Mouse (Mus musculus): Measurements from ENCODE around the gene Runx1. TPM values are rescaled to one million over a fixed set of nuclear protein-coding genes. Genes with fewer than 3 reads are reported as not detected.

The Runx1 gene
- polyA plus RNA-seq, 1 experiment from 2014 or later = 2.9 TPM

GRCm38 (mm10) chr16:92824723-92825203, 1.2 kb downstream of the Runx1 start:
- WGBS = 88% methylated on average over 9 of the region's 9 CpGs
- no peak overlapping the region for H3K4me2 ChIP-seq
- no peaks in the 10 kb centered on the region for H3K36me3 ChIP-seq
- no peaks in the 10 kb centered on the region for H3K9me3 ChIP-seq (replicated peaks)
- H3K4me3 ChIP-seq (replicated peaks) = no peak overlapping the region
- peaks cover 21% of the 10 kb centered on the region; the same call in 1 of the 2 replicates for H3K4me1 ChIP-seq
- H3K9ac ChIP-seq (replicated peaks) = no peak overlapping the region
- H3K27me3 ChIP-seq (replicated peaks) = no peaks in the 10 kb centered on the region
- ATAC-seq (ENCODE audit: low FRiP score) = no peak
- no peak overlapping the region for H3K27ac ChIP-seq (replicated peaks)

- Histone ChIP-seq H3K27ac (replicated peaks) (no peak overlapping the region), H3K9me3 (replicated peaks) (no peaks in the 10 kb centered on the region), H3K27me3 (replicated peaks) (no peaks in the 10 kb centered on the region), H3K4me3 (replicated peaks) (no peak overlapping the region), H3K9ac (replicated peaks) (no peak overlapping the region), H3K4me1 (peaks cover 21% of the 10 kb centered on the region; the same call in 1 of the 2 replicates), H3K36me3 (no peaks in the 10 kb centered on the region), H3K4me2 (no peak overlapping the region)
- ATAC-seq (ENCODE audit: low FRiP score) = no peak
- 75% methylated on average over 6 of the region's 6 CpGs for WGBS
Observed at GRCm38 (mm10) chr16:92824003-92824722, 1.8 kb downstream of the Runx1 start.

GRCm38 (mm10) chr16:92823381-92823862, 2.5 kb downstream of the Runx1 start:
- H3K27me3 ChIP-seq (replicated peaks) = 0 out of 2 replicates have a peak, but pooled peaks cover 4% of the 10 kb centered on the region
- no peak overlapping the region for H3K4me2 ChIP-seq
- H3K27ac ChIP-seq (replicated peaks) = no peak overlapping the region
- no peaks in the 10 kb centered on the region for H3K9me3 ChIP-seq (replicated peaks)
- no peak overlapping the region for H3K9ac ChIP-seq (replicated peaks)
- WGBS = 54% methylated on average over 5 of the region's 5 CpGs
- H3K4me3 ChIP-seq (replicated peaks) = no peak overlapping the region
- H3K4me1 ChIP-seq = peaks cover 21% of the 10 kb centered on the region; the same call in 1 of the 2 replicates
- no peaks in the 10 kb centered on the region for H3K36me3 ChIP-seq
- ATAC-seq (ENCODE audit: low FRiP score) = no peak

- Histone ChIP-seq H3K4me2 (no peak overlapping the region), H3K9me3 (replicated peaks) (no peaks in the 10 kb centered on the region), H3K9ac (replicated peaks) (no peak overlapping the region), H3K27me3 (replicated peaks) (0 out of 2 replicates have a peak, but pooled peaks cover 4% of the 10 kb centered on the region), H3K4me3 (replicated peaks) (no peak overlapping the region), H3K4me1 (peaks cover 14% of the 10 kb centered on the region; the same call in 1 of the 2 replicates), H3K36me3 (no peaks in the 10 kb centered on the region), H3K27ac (replicated peaks) (no peak overlapping the region)
- 73% methylated on average over 12 of the region's 12 CpGs for WGBS
- no peak for ATAC-seq (ENCODE audit: low FRiP score)
Observed at GRCm38 (mm10) chr16:92822676-92823075, 3.3 kb downstream of the Runx1 start.

- H3K9me3 ChIP-seq (replicated peaks) = no peaks in the 10 kb centered on the region
- WGBS = 48% methylated on average over 14 of the region's 14 CpGs
- H3K27ac ChIP-seq (replicated peaks) = no peak overlapping the region
- 0 out of 2 replicates have a peak, but pooled peaks cover 4% of the 10 kb centered on the region for H3K27me3 ChIP-seq (replicated peaks)
- H3K36me3 ChIP-seq = no peaks in the 10 kb centered on the region
- H3K4me1 ChIP-seq = peaks cover 14% of the 10 kb centered on the region; the same call in 1 of the 2 replicates
- H3K4me3 ChIP-seq (replicated peaks) = no peak overlapping the region
- no peak overlapping the region for H3K9ac ChIP-seq (replicated peaks)
- no peak for ATAC-seq (ENCODE audit: low FRiP score)
- no peak overlapping the region for H3K4me2 ChIP-seq
Observed at GRCm38 (mm10) chr16:92821938-92822629, 3.9 kb downstream of the Runx1 start.

- Histone ChIP-seq H3K27ac (replicated peaks) (no peak overlapping the region), H3K4me3 (replicated peaks) (no peak overlapping the region), H3K9ac (replicated peaks) (no peak overlapping the region), H3K9me3 (replicated peaks) (no peaks in the 10 kb centered on the region), H3K4me2 (no peak overlapping the region), H3K36me3 (no peaks in the 10 kb centered on the region), H3K4me1 (peaks cover 14% of the 10 kb centered on the region; the same call in 1 of the 2 replicates), H3K27me3 (replicated peaks) (0 out of 2 replicates have a peak, but pooled peaks cover 4% of the 10 kb centered on the region)
- 60% methylated on average over 5 of the region's 5 CpGs for WGBS
- no peak for ATAC-seq (ENCODE audit: low FRiP score)
Observed at GRCm38 (mm10) chr16:92821596-92821937, 4.4 kb downstream of the Runx1 start.

- no peak overlapping the region for H3K4me3 ChIP-seq (replicated peaks)
- H3K9ac ChIP-seq (replicated peaks) = no peak overlapping the region
- H3K27ac ChIP-seq (replicated peaks) = no peak overlapping the region
- WGBS = 86% methylated on average over 6 of the region's 6 CpGs
- no peaks in the 10 kb centered on the region for H3K36me3 ChIP-seq
- H3K4me2 ChIP-seq = no peak overlapping the region
- ATAC-seq (ENCODE audit: low FRiP score) = no peak
- peaks cover 14% of the 10 kb centered on the region; the same call in 1 of the 2 replicates for H3K4me1 ChIP-seq
- no peaks in the 10 kb centered on the region for H3K9me3 ChIP-seq (replicated peaks)
- 0 out of 2 replicates have a peak, but pooled peaks cover 4% of the 10 kb centered on the region for H3K27me3 ChIP-seq (replicated peaks)
Observed at GRCm38 (mm10) chr16:92820451-92820850, 5.5 kb downstream of the Runx1 start.

GRCm38 (mm10) chr16:92818480-92819269, 7.3 kb downstream of the Runx1 start:
- H3K27ac ChIP-seq (replicated peaks) = no peak overlapping the region
- WGBS = 86% methylated on average over 8 of the region's 8 CpGs
- H3K9me3 ChIP-seq (replicated peaks) = no peaks in the 10 kb centered on the region

GRCm38 (mm10) chr16:92816092-92816491, 9.9 kb downstream of the Runx1 start:
- H3K27me3 ChIP-seq (replicated peaks) = 0 out of 2 replicates have a peak, but pooled peaks cover 4% of the 10 kb centered on the region
- no peak overlapping the region for H3K9ac ChIP-seq (replicated peaks)
- no peak overlapping the region for H3K4me2 ChIP-seq
- H3K4me1 ChIP-seq = no peaks in the 10 kb centered on the region
- no peak overlapping the region for H3K27ac ChIP-seq (replicated peaks)
- WGBS = 89% methylated on average over 7 of the region's 7 CpGs
- H3K9me3 ChIP-seq (replicated peaks) = no peaks in the 10 kb centered on the region
- no peak for ATAC-seq (ENCODE audit: low FRiP score)
- no peaks in the 10 kb centered on the region for H3K36me3 ChIP-seq
- H3K4me3 ChIP-seq (replicated peaks) = no peak overlapping the region

More at GRCm38 (mm10) chr16:92818480-92819269, 7.3 kb downstream of the Runx1 start:
- Histone ChIP-seq H3K36me3 (no peaks in the 10 kb centered on the region), H3K9ac (replicated peaks) (no peak overlapping the region), H3K4me2 (no peak overlapping the region), H3K27me3 (replicated peaks) (0 out of 2 replicates have a peak, but pooled peaks cover 4% of the 10 kb centered on the region), H3K4me1 (peaks cover 14% of the 10 kb centered on the region; the same call in 1 of the 2 replicates), H3K4me3 (replicated peaks) (no peak overlapping the region)
- ATAC-seq (ENCODE audit: low FRiP score) = no peak

- H3K9me3 ChIP-seq (replicated peaks) = no peaks in the 10 kb centered on the region
- H3K36me3 ChIP-seq = no peaks in the 10 kb centered on the region
- 75% methylated on average over 2 of the region's 2 CpGs for WGBS
- no peak for ATAC-seq (ENCODE audit: low FRiP score)
- no peak overlapping the region for H3K4me3 ChIP-seq (replicated peaks)
- no peaks in the 10 kb centered on the region for H3K4me1 ChIP-seq
- H3K27me3 ChIP-seq (replicated peaks) = 0 out of 2 replicates have a peak, but pooled peaks cover 4% of the 10 kb centered on the region
- no peak overlapping the region for H3K27ac ChIP-seq (replicated peaks)
- H3K4me2 ChIP-seq = no peak overlapping the region
- no peak overlapping the region for H3K9ac ChIP-seq (replicated peaks)
Observed at GRCm38 (mm10) chr16:92815195-92815527, 10.8 kb downstream of the Runx1 start.
